Mouse (Mus musculus) limb, embryonic 11.5 days (tissue): Measurements from ENCODE around the gene Cux2. TPM values are rescaled to one million over a fixed set of nuclear protein-coding genes. Genes with fewer than 3 reads are reported as not detected.

ENCODE experiments used
- ATAC-seq: fragments of 200-750 bp; cut with Nextera tagmentation; 2 replicates; pipeline ENCODE4 v1.8.0; 2017; ENCODE audit warnings: low read depth; ENCODE audit not compliant: insufficient number of reproducible peaks, low FRiP score, low TSS enrichment
- DNase-seq: peaks from one replicate; pipeline ENCODE4 v3.0.0-alpha.2; 2015; ENCODE audit warnings: low spot score
- H3K27ac ChIP-seq: fragments of 300-500 bp; sonication (generic); replicated peaks from 2 replicates; pipeline ENCODE4 v1.5.1; 2014; ENCODE audit warnings: low read depth, mild to moderate bottlenecking, low read length
- H3K27me3 ChIP-seq: fragments of 300-500 bp; sonication (generic); 2 replicates; pipeline ENCODE4 v1.6.1; 2014; ENCODE audit warnings: mild to moderate bottlenecking, low read length, mixed read lengths; ENCODE audit not compliant: control insufficient read depth, insufficient read depth
- H3K36me3 ChIP-seq: fragments of 300-500 bp; sonication (generic); 2 replicates; pipeline ENCODE4 v1.6.1; 2014; ENCODE audit warnings: mild to moderate bottlenecking, low read length, moderate library complexity, mixed read lengths; ENCODE audit not compliant: control insufficient read depth, insufficient read depth
- H3K4me1 ChIP-seq: fragments of 300-500 bp; sonication (generic); 2 replicates; pipeline ENCODE4 v1.6.1; 2014; ENCODE audit warnings: low read length, mixed read lengths; ENCODE audit not compliant: control insufficient read depth, insufficient read depth
- H3K4me2 ChIP-seq: fragments of 300-500 bp; sonication (generic); 2 replicates; pipeline ENCODE4 v1.6.1; 2014; ENCODE audit warnings: low read depth, mild to moderate bottlenecking, moderate library complexity; ENCODE audit not compliant: severe bottlenecking
- H3K4me3 ChIP-seq: fragments of 300-500 bp; sonication (generic); 2 replicates; pipeline ENCODE4 v1.5.1; 2014; ENCODE audit warnings: low read depth, low read length
- H3K9ac ChIP-seq: fragments of 300-500 bp; sonication (generic); 2 replicates; pipeline ENCODE4 v1.6.1; 2014; ENCODE audit warnings: mild to moderate bottlenecking, low read length
- H3K9me3 ChIP-seq: fragments of 300-500 bp; sonication (generic); 2 replicates; pipeline ENCODE4 v1.6.1; 2016; ENCODE audit warnings: low read length; ENCODE audit not compliant: control insufficient read depth
- WGBS: fragments of 180-500 bp; shearing (Covaris S2); extraction: QIAGEN DNeasy Blood & Tissue Kit; methylation state at CpG from one replicate; pipeline ENCODE4 v1.1.7; 2014; 5-methylcytosine and 5-hydroxymethylcytosine counted together
- polyA plus RNA-seq: library from polyadenylated mRNA; unstranded; fragments of >200 nt; fragmentation: Nextera tagmentation; extraction: Ambion mirVana; gene quantifications from 2 replicates; pipeline ENCODE4 v1.2.1, GENCODE M21; 2014

Cux2 gene
- polyA plus RNA-seq, 1 experiment from 2014 or later: 3.7 TPM

DNA sequence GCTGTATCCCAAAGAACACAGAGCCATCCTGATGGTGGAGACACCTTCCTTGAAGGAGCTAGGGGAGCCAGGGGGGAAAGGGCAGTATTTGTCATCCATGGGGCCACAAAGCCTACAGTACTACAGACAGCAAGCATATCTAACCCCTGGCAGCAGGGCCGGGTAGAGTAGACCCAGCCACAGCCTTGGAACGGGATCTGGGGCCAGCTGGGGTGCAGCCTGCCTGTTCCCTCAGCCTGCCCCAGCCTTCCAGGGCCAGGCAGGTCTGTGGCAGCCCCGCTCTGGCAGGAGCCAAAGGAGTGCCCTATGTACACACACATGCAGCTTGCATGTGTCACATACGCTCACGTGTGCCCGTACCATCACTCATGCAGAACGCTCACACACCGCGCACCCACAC is 48.6 kb downstream of the Cux2 start:
- H3K4me2 ChIP-seq: no peak overlapping the region
- no peaks in the 10 kb centered on the region; the same call in 1 of the 2 replicates for H3K9me3 ChIP-seq
- no peaks in the 10 kb centered on the region for H3K36me3 ChIP-seq
- no peaks in the 10 kb centered on the region for H3K27me3 ChIP-seq
- WGBS: 93% methylated on average over 9 of the region's 9 CpGs
- DNase-seq (no peak), ATAC-seq (no peak)
- no peaks in the 10 kb centered on the region for H3K4me1 ChIP-seq
- no peak overlapping the region for H3K27ac ChIP-seq
- H3K4me3 ChIP-seq: no peak overlapping the region
- H3K9ac ChIP-seq: no peak overlapping the region

DNA sequence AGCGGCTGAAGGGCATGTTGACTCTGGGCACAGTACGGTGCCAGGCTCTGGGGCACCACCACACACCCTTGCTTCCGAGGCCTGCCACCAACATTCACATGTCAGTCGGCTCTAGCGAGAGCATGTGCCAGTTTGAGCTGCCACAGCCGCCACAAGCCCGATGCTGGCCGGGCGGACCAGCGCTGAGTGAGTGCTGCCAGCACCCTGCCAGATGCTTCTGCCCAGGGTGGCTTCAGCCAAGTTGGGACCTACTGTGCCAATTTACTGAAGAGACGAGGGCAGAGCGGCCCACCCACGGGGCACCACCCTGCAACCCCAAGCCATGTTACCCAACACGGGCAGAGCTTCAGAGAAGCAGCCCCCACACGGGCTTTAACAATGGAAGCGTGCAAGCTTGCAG is 49.5 kb downstream of the Cux2 start:
- Histone ChIP-seq H3K27ac (no peak overlapping the region), H3K27me3 (no peaks in the 10 kb centered on the region), H3K4me2 (no peak overlapping the region), H3K4me1 (no peaks in the 10 kb centered on the region), H3K4me3 (no peak overlapping the region), H3K36me3 (no peaks in the 10 kb centered on the region), H3K9ac (no peak overlapping the region), H3K9me3 (no peaks in the 10 kb centered on the region)
- 89% methylated on average over 16 of the region's 16 CpGs for WGBS
- no peak for DNase-seq
- ATAC-seq: no peak

DNA sequence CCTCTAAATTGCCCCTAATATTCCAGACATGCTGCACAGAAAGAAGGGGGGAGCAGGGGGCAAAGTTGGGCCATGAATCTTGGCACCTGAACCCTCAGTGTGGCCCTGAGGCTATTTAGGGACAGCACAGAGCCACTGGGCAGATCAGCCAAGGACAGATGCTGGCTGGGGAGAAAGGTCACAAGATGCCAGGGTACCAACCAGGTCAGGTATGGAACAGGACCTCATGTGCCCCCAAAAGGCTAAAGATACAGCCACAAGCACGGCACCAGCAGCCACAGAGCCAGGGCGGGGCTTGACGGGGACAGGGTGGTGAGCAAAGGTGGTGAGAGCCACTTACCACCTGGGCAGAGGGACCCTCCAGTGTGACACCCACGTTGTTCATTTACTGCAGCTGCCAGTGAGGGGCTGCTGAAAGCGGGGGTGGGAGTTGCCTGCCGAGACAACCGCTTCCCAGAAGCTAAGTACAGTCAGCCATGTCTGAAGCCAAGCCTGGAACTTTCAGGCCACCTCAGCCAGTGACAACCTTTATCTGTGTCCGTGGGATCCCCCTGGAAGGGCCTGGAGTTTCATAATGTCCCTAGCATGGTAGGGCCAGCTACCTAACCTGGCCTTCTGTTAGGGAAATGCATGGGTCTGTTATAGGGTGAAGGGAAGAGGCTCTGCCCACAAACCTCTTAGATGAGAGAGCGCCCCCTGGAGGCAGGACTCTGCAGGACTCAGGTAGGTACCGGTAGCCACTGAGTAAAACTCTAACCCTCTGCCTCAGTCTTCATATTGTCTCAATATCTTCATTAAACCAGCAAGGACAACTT is 50.7 kb downstream of the Cux2 start:
- H3K27me3 ChIP-seq: no peaks in the 10 kb centered on the region
- no peak overlapping the region for H3K4me2 ChIP-seq
- no peaks in the 10 kb centered on the region for H3K9me3 ChIP-seq
- H3K4me1 ChIP-seq: no peaks in the 10 kb centered on the region
- H3K9ac ChIP-seq: no peak overlapping the region
- no peak overlapping the region for H3K27ac ChIP-seq
- H3K4me3 ChIP-seq: no peak overlapping the region
- no peaks in the 10 kb centered on the region for H3K36me3 ChIP-seq
- DNase-seq: peak; percentile 86
- no peak for ATAC-seq
- WGBS: 59% methylated on average over 10 of the region's 10 CpGs

DNA sequence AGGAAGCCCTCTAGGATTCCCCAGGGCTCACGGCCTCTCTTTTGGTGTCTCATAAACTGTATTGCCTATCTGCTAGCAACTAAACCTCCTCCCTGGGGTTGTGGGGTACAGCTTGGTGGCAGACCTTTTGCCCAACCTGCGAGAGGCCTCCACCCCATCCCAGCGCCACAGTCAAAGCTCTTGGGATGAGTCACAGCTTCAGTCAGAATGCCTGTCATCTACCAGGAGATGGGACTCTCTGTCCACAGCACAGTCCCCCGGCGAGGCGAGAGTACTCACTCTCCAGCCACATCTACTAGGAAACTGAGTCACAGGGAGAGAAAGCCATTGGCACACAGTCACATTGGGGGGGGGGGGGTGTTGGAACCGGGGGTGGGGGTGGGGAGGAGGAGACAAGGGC is 51.6 kb downstream of the Cux2 start:
- Histone ChIP-seq H3K4me3 (no peak overlapping the region), H3K36me3 (no peaks in the 10 kb centered on the region), H3K27me3 (no peaks in the 10 kb centered on the region), H3K9ac (no peak overlapping the region), H3K27ac (no peak overlapping the region), H3K4me1 (no peaks in the 10 kb centered on the region), H3K9me3 (no peaks in the 10 kb centered on the region), H3K4me2 (no peak overlapping the region)
- 91% methylated on average over 6 of the region's 7 CpGs for WGBS
- no peak for DNase-seq
- ATAC-seq: no peak

DNA sequence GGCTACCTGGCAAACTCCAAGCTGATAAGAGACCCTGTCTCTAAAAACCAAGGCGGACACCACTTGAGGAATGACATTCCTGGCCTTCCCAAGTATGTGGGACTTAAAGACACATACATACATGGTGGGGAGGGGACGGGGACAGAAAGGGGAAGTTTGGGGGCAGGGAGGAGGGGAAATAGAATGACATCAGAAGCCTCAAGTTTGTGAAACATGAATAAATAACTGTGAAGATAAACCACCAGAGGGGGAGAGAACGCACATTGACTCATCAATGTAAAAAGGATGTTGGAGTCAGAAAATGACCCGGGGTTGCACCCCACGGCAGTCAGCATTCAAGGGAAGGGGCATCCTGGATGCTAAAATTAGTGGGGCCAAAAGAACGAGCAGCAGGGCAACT is 53.2 kb downstream of the Cux2 start:
- Histone ChIP-seq H3K27me3 (no peaks in the 10 kb centered on the region), H3K9me3 (no peaks in the 10 kb centered on the region), H3K4me3 (no peak overlapping the region), H3K27ac (no peak overlapping the region), H3K36me3 (no peaks in the 10 kb centered on the region), H3K4me1 (no peaks in the 10 kb centered on the region), H3K9ac (no peak overlapping the region), H3K4me2 (no peak overlapping the region)
- WGBS: 80% methylated on average over 6 of the region's 6 CpGs
- DNase-seq: no peak
- ATAC-seq: no peak

DNA sequence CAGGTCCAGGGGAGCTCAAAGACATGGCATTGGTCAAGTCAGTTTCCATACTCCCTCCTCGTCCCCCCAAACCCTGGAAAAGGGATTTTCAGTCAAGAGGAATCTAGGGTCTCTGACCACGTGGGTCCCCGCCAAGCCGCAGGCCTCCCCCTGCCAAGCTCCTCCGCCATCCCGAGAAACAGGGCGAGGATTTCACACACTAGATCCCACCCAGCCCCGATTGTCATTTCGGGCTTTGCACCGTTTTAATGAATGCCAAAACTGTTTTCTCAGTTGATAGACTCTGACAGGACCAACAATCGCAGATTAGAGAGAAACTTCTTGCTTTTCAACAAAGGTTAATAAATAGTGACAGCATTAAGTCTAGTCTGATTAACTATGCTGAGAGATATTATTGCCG is 55.1 kb downstream of the Cux2 start:
- no peak overlapping the region for H3K4me3 ChIP-seq
- H3K27me3 ChIP-seq: no peaks in the 10 kb centered on the region
- DNase-seq (no peak), ATAC-seq (no peak)
- H3K9ac ChIP-seq: no peak overlapping the region
- H3K9me3 ChIP-seq: no peaks in the 10 kb centered on the region
- no peaks in the 10 kb centered on the region for H3K36me3 ChIP-seq
- H3K4me1 ChIP-seq: peaks cover 5% of the 10 kb centered on the region; the same call in 1 of the 2 replicates
- 86% methylated on average over 12 of the region's 12 CpGs for WGBS
- H3K4me2 ChIP-seq: no peak overlapping the region
- no peak overlapping the region for H3K27ac ChIP-seq

DNA sequence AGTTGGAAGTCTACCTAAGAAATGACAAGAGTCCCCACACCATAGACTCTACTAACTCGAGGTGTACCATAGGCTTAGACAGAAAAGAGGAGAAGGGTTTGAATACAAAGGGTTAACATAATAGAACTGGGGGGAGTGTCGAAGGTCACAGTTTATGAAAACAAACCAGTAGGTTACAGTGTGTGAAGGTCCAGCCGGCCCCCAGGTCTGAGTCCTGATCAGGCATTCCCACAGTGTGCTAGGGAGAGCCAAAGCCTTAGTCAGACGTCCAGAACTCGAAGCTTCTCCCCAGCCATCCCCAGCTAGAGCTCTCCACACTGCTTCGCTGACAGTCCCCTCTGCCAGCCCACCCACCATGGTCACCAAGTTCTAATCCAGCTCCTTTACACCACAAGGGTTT is 58.0 kb downstream of the Cux2 start:
- 43% methylated on average over 6 of the region's 6 CpGs for WGBS
- no peak overlapping the region for H3K27ac ChIP-seq

DNA sequence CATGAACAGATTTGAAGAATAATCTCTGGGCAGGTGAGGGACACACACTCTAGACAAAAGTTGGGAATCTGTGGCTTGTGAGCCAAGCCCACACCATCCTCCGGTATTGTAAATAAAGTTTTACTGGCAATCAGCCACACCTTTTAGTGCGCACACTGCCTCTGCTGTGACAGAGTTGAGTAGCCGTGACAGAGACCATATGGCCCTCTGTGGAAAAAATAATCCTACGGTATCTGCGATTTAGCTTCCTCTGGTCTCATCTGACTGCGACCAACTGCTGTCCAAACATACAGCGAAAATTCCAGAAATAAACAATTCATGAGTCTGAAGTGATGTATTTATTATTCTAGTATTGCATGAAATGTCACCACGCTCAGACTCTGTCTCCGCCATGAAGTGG is 64.0 kb downstream of the Cux2 start:
- ATAC-seq (no peak), DNase-seq (no peak)
- Histone ChIP-seq H3K9ac (no peak overlapping the region), H3K36me3 (no peaks in the 10 kb centered on the region), H3K27ac (no peak overlapping the region), H3K4me2 (no peak overlapping the region), H3K4me3 (no peak overlapping the region), H3K4me1 (peaks cover 11% of the 10 kb centered on the region), H3K27me3 (no peaks in the 10 kb centered on the region), H3K9me3 (no peaks in the 10 kb centered on the region)
- 81% methylated on average over 9 of the region's 9 CpGs for WGBS

More for the DNA sequence above, 58.0 kb downstream of the Cux2 start:
- no peak overlapping the region for H3K9ac ChIP-seq
- ATAC-seq (no peak), DNase-seq (no peak)
- H3K4me2 ChIP-seq: no peak overlapping the region
- no peaks in the 10 kb centered on the region for H3K27me3 ChIP-seq
- H3K4me3 ChIP-seq: no peak overlapping the region
- H3K36me3 ChIP-seq: no peaks in the 10 kb centered on the region
- no peaks in the 10 kb centered on the region for H3K9me3 ChIP-seq
- peaks cover 6% of the 10 kb centered on the region; the same call in 1 of the 2 replicates for H3K4me1 ChIP-seq
